In the genomic region with DNA sequence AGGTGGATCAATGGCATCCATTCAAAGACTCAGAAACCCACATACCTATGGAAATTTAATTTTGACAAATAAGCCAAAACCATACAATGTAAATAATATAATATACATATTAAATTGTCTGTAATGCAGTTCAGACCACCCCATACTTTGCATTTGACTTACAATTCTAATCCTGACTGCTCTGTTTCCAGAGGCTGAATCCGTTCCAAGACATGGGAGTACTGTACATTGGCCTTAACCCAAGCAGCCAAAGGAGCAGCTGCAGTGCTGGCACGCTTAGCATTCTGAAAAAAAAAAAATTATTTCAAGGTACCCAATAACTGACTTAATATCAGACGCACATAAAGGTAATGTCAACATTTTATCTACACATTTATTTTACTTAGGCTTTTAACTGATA, we compare ENCODE assay signal across 21 mouse cellular contexts.
DNase-seq lines count a peak whose midpoint lies in the region; ATAC-seq and TF ChIP-seq lines count a peak whose summit lies in the region.
"Had no signal": no experiment of that assay in that cellular context is flagged by ENCODE, and none has a peak within 500 bp of the region (broad histone marks: within the 10 kb centered on the region; RNA-seq: fewer than 3 reads in every experiment).

No protein-coding gene starts in this region.

- no peak for TF ChIP-seq POLR2A in lung, adult 2 months (IDR thresholded peaks at IDR 0.05; ENCODE audit: borderline replicate concordance, extremely low read depth, low read depth, low read length)
- TF ChIP-seq POLR2A in brain, embryonic 14.5 days (IDR thresholded peaks at IDR 0.05; ENCODE audit: borderline replicate concordance, extremely low read depth, insufficient read depth, insufficient read length, poor library complexity, severe bottlenecking) = no peak

- intact Hi-C loops in heart, postnatal 36 days (cut with DNase I) = no loop called here

- no peak for TF ChIP-seq CTCF in lung, embryonic 14.5 days (IDR thresholded peaks at IDR 0.05; ENCODE audit: low read depth)
- no peak for TF ChIP-seq CTCF in lung, adult 2 months (IDR thresholded peaks at IDR 0.05; ENCODE audit: insufficient read depth, low read length)
- TF ChIP-seq CTCF in brain, embryonic 14.5 days (IDR thresholded peaks at IDR 0.05; ENCODE audit: borderline replicate concordance, extremely low read depth, insufficient read depth, insufficient read length) = no peak

- peak; percentile 2 to 3 for DNase-seq in heart, adult 18-20 months
- no peak for DNase-seq in heart, postnatal 36 days
- DNase-seq in lung, embryonic 14.5 days = peak; percentile 54
- DNase-seq in lung, adult 2 months = no peak
- peak; percentile 52 for DNase-seq in brain, embryonic 14.5 days (ENCODE audit: low read depth)
- DNase-seq in cerebellum, adult 9-11 months = peak; percentile 8
- DNase-seq in gastrocnemius, postnatal 4 days (ENCODE audit: low spot score in 2 of 2) = no peak
- DNase-seq: adrenal gland, postnatal 14 days; gastrocnemius, postnatal 36 days; kidney, postnatal 4 days; liver; liver, postnatal 0 days; right cerebral cortex, adult 18-20 months; thymus, postnatal 36 days had no signal

- WGBS in lung, embryonic 14.5 days = 71% methylated on average over 3 of the region's 3 CpGs
- 70% methylated on average over 3 of the region's 3 CpGs for WGBS in lung, adult 2 months

- H3K4me2 ChIP-seq in lung, embryonic 14.5 days = no peak overlapping the region
- H3K4me2 ChIP-seq: heart, embryonic 11.5 days; kidney, embryonic 15.5 days; neural tube, embryonic 12.5 days had no signal

- H3K36me3 ChIP-seq in lung, embryonic 14.5 days (ENCODE audit: insufficient read depth) = no peaks in the 10 kb centered on the region

- H3K4me1 ChIP-seq in lung, embryonic 14.5 days (ENCODE audit: insufficient read depth) = no peaks in the 10 kb centered on the region
- no peaks in the 10 kb centered on the region for H3K4me1 ChIP-seq in lung, adult 2 months (ENCODE audit: control insufficient read depth, insufficient read depth, low read length)
- H3K4me1 ChIP-seq: kidney, embryonic 15.5 days; megakaryocyte, embryonic 14.5 days; neural tube, embryonic 12.5 days had no signal

- no peak overlapping the region for H3K4me3 ChIP-seq in lung, embryonic 14.5 days (ENCODE audit: low read depth, low read length)
- H3K4me3 ChIP-seq in lung, adult 2 months (replicated peaks; ENCODE audit: extremely low read depth, low read depth, low read length) = no peak overlapping the region
- H3K4me3 ChIP-seq: kidney, embryonic 15.5 days; megakaryocyte, embryonic 14.5 days; neural tube, embryonic 12.5 days had no signal

- no peaks in the 10 kb centered on the region for H3K27me3 ChIP-seq in lung, embryonic 14.5 days (ENCODE audit: insufficient read depth, low read length)
- H3K27me3 ChIP-seq: kidney, embryonic 15.5 days; megakaryocyte, embryonic 14.5 days; neural tube, embryonic 12.5 days had no signal

- H3K27ac ChIP-seq in lung, embryonic 14.5 days (ENCODE audit: low read depth) = no peak overlapping the region
- H3K27ac ChIP-seq: kidney, embryonic 15.5 days; neural tube, embryonic 12.5 days had no signal

- H3K9ac ChIP-seq in lung, embryonic 14.5 days = no peak overlapping the region
- H3K9ac ChIP-seq: kidney, embryonic 15.5 days; liver, postnatal 0 days; neural tube, embryonic 12.5 days had no signal

- no peaks in the 10 kb centered on the region for H3K9me3 ChIP-seq in lung, embryonic 14.5 days (ENCODE audit: low read depth, low read length)
- H3K9me3 ChIP-seq: kidney, embryonic 15.5 days; megakaryocyte, embryonic 14.5 days; neural tube, embryonic 12.5 days had no signal

- ATAC-seq in lung, embryonic 14.5 days (ENCODE audit: insufficient read depth) = no peak
- ATAC-seq: forebrain, embryonic 16.5 days; hindbrain, embryonic 16.5 days; intestine, postnatal 0 days; liver, postnatal 0 days had no signal

Comparison
In these comparisons a context has a peak if more than half of its experiments do, and no peak if none do; other contexts are left out.
1. DNase-seq: peak in heart, adult 18-20 months (2 of 2), lung, embryonic 14.5 days (single experiment), brain, embryonic 14.5 days (single experiment) and cerebellum, adult 9-11 months (single experiment); none in heart, postnatal 36 days (0 of 2), lung, adult 2 months (single experiment) and gastrocnemius, postnatal 4 days (0 of 2).